Mouse (Mus musculus) kidney, adult 18-20 months (tissue): ENCODE measurements around the gene Osbpl6.

Experiments
- DNase-seq: peaks from one replicate; pipeline ENCODE4 v3.0.0; 2021

Gene Osbpl6

DNA sequence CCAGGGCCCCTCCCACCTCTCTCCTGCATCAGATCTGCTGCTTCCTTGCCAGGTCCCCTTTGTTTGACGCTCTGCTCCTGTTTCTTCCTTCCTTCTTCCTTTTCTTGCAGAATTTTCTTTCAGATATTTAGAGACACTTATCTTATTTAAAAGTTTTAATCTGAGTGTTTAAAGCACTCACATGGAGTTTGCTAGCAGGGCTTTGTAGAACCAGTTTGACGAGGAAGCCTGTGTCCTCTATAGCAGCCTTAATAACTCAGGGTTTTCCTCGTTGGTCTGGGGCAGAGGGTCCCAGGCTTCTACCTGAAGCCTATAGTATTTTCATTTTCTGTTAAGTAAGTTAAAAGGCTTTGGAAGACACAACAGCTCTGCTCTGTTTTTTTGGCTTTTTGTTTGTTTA lies 20.5 kb downstream of the Osbpl6 start:
- no peak for DNase-seq

DNA sequence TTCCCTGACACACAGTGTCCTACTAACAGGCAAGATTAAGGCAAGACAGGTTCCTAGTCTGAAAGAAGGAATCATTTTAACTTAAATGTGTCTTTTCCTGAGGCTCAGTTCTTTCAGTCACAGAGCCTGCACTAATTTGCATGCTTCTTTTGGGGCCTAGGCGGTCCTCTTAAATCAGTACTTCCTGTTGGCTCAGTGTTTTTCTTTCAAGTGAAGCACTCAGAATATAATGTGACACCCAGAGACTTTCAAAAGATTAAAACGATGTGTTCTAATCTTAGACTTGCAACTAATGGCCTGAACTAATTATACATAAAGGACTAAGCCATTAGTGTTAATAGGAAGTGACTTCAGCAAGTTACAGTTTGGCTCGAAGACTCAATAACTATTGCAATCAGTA lies 23.0 kb downstream of the Osbpl6 start:
- DNase-seq = no peak

DNA sequence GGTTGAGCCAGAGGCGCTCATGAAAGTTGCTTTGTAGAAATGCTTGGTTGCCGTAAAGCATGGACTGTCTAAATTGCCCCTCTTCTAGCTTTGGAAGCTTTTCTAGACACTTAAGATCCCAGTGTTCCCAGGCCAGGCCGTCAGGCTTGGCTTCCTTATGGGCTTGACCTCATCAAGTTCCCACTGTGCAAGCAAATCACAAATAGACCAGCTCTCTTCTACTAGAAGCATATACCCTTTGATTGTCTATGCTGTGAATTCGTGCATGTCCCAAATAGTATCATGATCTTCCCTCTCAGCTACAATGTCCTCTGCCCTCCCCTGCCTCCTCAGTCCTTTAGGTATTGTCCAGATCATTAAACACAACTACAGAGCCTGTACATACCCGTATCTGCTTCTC lies 23.5 kb downstream of the Osbpl6 start:
- no peak for DNase-seq

- no peak for DNase-seq
These were observed 24.2 kb downstream of the Osbpl6 start for GRCm38 (mm10) chr2:76430539-76430938.

DNA sequence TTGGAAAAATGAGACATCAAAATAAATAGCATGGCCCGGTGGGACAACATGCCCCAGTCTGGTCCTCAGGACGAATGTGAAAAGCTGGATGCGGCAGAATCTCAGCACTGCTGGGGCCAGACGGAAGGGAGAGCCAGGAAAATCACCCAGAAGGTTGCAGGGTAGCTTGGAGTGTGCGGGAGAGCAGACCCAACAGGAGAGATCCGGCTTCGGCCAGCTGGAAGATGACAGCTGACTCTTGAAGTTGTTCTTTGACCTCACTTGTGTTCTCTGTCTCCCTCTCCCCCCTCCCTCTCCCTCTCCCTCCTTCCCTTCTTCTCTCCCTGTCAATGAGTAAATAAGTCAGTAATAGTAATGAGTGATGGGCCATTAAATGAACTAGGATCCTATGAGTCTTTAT lies 27.9 kb downstream of the Osbpl6 start:
- DNase-seq = peak; percentile 81

DNA sequence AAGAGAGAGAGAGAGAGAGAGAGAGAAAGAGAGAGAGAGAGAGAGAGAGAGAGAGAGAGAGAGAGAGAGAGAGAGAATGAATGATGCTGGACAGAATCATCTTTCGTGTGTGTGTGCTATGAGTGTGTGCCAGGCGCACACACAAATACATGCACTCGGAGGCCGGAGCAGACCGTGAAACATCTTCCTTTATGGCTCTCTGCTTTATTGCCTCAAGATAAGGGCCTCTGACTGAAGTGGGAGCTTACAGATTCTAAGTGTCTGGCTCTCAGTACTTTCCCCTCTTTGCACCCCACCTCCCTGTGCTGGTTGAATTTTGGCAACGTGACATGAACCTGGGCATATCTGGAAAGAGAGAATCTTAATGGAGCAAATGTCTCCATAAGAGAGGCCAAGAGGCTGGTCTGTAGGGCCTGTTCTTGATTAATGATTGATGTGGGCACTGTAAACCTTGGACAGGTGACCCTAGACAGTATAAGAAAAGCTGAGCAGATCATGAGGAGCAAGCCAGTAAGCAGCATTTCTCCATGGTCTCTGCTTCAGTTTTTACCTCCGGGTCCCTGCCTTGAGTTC lies 29.4 kb downstream of the Osbpl6 start:
- DNase-seq = peak; percentile 61

- no peak for DNase-seq
These were observed 31.1 kb downstream of the Osbpl6 start for GRCm38 (mm10) chr2:76437372-76437771.

GRCm38 (mm10) chr2:76439540-76439939 lies 33.2 kb downstream of the Osbpl6 start:
- DNase-seq = no peak

DNA sequence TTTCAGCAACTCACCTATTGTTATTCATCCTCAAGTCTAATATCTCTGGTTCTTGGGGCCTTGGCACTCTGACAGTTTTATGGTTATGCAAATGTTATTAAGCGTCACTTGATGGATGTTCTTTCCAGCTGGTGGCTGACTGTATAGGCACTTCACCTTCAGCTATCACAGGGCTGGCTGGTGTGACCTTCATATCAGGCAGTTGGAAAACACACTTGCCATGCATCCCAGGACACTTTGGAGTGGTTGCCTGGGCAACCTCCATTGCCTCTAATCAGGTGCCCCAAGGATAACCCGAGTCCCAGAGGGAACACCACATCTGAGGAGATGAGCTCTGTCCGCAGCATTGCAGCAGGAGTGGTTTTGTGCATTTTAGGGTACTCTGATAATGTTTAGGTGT lies 35.8 kb downstream of the Osbpl6 start:
- DNase-seq = no peak

DNA sequence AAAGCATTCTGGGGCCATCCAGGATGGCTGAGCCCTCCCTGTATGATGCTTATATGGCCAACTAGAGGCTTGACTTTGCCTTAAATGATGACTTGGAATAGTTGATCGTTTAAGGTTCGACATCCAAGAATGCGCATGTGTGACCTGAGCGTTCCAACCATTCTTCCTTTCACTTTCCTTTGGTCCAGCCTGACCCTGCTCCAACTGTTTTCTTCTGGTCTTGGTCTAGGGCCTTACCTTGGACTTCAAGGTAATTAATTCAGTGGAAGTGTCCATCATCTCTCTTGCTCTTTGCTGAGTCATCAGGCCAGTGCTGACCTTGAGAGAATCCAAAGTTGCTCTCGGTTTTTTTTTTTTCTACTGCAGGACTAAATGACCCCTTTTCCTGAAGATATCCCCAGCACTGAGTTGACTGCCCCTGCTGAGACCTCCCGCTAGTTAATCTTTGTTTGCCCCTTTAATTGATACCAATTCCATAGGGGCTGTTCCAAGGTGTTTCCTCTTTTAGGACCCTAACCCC lies 43.6 kb downstream of the Osbpl6 start:
- DNase-seq = no peak

GRCm38 (mm10) chr2:76466723-76467122 lies 60.4 kb downstream of the Osbpl6 start:
- no peak for DNase-seq

DNA sequence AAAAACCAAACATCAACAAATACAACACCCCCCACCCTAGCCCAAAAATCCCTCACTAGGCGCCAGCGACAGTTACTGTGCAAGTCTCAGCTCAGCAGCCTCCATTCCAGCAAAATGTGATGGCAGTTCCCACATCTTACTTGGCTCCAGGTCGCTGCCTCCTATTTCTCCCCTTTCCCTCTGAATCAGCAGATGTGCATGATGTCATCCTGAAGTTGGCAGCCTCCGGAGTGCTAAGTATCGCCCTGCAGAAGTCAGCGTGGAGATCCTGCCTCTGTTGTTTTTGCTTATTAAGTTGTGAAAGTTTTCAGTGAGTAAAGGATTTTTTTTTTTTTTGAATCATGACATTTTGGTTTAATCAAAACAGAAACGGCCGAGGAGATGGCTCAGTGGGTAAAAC lies 61.9 kb downstream of the Osbpl6 start:
- no peak for DNase-seq

- DNase-seq = no peak
These were observed 62.9 kb downstream of the Osbpl6 start for GRCm38 (mm10) chr2:76469091-76469750.

- DNase-seq = no peak
These were observed 63.4 kb downstream of the Osbpl6 start for GRCm38 (mm10) chr2:76469751-76470099.

DNA sequence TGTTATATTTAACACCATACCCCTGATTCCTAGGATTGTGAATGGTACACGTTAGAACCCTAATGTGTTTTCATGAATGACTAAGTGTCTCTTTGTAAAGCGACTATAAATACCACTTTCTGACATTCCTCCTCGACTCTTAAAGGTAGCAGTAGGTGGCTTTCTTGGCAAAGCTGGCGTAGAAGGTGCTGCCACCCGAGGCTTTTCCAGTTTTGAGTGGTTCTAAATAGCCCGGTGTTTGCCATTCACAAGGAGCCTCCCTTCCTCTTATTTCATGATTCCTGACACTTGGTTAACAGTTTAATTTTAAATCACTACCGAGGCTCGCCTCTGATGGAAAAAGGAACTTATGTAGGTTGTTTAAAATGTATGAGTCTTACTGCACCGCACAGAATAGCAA lies 64.1 kb downstream of the Osbpl6 start:
- DNase-seq = no peak

- no peak for DNase-seq
These were observed 69.5 kb downstream of the Osbpl6 start for GRCm38 (mm10) chr2:76475788-76476187.

GRCm38 (mm10) chr2:76488764-76489163 lies 82.5 kb downstream of the Osbpl6 start:
- no peak for DNase-seq

DNA sequence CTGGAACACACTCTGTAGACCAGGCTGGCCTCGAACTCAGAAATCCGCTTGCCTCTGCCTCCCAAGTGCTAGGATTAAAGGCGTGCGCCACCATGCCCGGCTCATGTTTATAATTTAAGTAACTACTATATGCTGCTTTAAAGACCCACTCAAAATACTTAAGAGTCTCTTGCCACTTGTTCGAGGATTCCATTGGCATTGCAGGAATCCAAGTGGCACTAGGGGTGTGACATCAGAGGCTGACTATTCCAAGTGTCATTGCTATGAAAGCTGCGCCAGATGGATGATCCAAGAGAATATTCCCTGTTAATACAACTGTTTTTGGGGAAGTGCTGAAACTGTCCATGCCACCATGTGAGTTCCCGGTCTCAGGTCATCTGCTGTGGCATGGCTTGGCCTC lies 83.9 kb downstream of the Osbpl6 start:
- no peak for DNase-seq

GRCm38 (mm10) chr2:76491371-76491770 lies 85.1 kb downstream of the Osbpl6 start:
- no peak for DNase-seq

DNA sequence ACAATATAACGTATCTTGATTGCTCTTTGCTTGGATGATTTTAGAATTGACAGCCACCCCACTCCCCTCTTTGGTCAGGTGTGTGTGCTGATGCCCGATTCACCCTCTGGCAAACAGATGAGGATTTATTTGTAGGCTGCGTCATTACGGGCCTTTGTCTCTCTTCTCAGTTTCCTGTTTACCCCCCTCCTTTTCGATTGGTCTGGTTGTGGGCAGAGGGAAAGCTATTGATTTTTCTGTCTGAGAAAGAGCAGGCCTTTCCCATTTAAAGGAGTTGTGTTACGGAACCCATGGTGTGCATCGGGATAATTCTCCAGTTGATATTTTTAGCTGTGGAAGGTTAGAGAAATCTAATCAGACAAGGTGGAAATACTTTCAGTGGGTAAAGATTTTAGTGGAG lies 85.9 kb downstream of the Osbpl6 start:
- DNase-seq = no peak

DNA sequence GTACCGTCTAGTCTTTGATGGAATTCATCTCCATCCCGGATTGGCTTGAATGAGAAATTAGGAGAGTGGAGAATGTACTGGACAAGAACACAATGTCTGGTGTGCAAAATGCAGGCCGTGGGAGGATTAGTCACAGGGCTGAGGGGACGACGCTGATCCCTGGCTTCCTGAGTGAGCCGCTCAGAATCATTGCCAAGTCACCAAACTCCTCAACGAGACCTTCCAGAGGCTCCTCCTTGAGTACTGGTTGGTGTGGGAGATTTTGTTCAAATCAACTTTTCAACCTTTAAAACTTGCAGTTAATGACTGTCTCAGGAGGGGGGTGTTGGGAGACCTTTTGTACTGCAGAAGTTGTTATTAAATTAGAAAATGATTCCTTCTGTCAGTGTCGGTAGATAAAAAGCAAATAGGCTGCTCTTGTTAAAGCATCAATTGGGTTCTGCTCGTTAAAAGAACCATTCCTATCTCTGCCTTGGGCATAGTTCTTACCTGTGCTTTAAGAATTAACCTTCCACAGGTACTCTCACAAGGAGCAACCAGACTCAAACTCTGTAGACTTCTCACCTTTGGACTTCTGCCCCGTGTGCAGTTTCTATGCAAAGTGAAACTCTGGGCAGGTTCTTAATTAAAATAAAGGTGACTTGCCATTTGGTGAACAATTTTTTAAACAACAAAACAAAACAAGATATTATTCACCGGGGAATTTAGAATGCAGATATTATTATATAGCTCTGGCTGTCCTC lies 89.9 kb downstream of the Osbpl6 start:
- DNase-seq = no peak

GRCm38 (mm10) chr2:76496749-76497140 lies 90.4 kb downstream of the Osbpl6 start:
- DNase-seq = no peak

GRCm38 (mm10) chr2:76498891-76499290 lies 92.6 kb downstream of the Osbpl6 start:
- DNase-seq = peak; percentile 71

DNA sequence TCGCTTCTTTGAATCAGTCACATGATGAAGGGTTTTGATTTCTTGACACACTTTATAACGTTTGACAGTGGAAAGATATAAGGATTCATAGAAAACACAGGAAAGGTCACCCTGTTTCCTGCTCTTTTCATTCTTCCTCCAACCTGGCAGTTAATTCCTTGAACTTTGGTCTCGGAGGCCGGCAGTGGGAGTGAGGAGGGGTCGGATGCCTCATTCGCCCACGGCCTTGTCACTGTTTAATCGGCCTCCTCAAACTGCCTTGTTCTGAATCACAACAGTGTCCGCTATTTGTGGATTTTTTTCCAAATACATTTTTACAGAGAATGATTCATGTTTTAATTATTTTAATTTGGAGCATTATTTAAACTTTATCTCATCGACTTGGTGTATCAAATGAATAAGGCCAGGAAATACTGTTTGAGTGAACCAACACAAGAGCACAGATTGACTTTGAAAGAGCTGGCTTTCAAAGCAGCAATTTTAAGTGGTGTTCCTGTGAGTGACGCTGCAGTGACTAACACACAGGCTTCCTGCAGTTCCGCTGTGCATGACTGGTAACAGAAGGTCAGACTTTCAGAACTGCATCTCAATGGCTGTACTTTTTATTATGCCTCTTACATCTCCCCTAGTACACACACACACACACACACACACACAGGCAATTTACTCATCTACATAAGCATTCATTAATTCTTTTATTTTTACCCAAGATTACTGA lies 98.0 kb downstream of the Osbpl6 start:
- DNase-seq = peak; percentile 51
